Mouse (Mus musculus) liver (tissue): ENCODE data around the gene Cobll1.

Source experiments
- DNase-seq: peaks from one replicate; pipeline ENCODE4 v3.0.0-alpha.2; 2020; ENCODE audit warnings: mixed read lengths

Gene Cobll1

GRCm38 (mm10) chr2:65236644-65237043 lies 2.6 kb downstream of the Cobll1 start:
- no peak for DNase-seq

GRCm38 (mm10) chr2:65232756-65233535 lies 6.3 kb downstream of the Cobll1 start:
- DNase-seq = no peak

DNA sequence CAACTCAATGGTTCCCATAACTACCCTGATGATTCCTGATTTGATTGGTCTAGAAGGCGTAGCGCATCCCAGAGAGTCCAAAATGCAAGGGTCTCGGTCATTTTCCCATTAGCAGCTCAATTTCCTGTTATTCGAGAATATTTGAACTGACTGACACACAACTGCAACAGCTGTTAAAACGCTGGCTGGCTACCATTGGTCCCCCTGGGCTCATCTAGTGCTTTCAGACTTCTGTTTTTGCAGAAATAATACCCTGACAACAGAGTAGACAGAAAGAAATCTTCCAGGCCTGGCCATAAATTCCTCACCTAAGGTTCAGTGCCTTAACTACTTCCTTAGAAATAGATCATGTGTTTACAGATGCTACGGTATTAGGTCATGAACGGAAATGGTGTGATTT lies 10.8 kb downstream of the Cobll1 start:
- no peak for DNase-seq

DNA sequence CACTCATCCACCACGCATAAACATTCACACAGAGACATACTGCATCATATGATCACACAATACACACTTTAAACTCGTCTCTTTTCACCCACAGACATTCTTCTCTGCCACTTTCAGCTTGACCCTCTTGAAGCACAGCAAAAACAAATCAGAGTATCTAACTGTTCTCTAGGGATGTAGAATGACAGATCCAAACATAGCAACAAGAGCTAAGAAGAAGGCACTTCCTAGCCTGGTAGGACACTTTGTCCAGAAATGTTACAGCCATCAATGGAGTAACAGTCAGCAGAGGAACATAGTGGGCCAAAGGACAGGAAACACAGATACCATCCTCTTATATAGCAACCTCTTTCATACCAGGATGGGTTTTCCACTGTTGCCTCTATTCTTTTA lies 11.3 kb downstream of the Cobll1 start:
- DNase-seq = no peak

DNA sequence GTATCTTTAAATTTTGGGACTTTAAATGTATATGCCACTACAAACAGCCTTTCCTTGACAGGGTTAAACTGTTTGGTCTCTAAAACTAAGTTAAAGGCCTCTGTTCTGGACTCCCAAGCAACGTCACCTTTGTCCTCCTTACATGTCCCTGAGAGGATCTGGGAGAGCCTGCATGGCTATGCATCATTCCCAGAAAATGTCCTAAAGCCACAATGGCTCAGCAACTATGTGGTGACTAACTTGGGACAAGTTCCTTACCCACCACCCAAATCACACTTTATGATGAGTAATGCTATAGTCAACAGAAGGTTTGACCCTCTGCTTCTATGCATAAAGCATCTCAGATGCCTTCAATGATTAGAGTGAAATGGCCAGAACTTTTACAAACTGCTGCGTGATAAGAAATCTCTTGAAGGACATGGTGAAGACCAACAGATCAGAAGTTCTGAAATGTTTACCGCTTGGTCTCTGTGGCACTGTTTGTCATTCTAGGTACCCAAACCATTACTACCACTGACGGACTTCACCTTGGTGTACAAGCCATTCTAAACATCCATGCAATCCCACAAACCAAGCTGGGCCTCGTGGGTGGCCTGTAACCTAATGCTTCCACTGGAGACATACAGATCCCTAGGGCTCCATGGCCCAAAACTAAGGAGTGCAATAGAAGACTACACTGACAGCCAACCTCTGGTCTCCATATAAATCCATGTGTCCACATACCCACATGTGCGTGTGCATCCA lies 11.9 kb downstream of the Cobll1 start:
- DNase-seq = no peak

DNA sequence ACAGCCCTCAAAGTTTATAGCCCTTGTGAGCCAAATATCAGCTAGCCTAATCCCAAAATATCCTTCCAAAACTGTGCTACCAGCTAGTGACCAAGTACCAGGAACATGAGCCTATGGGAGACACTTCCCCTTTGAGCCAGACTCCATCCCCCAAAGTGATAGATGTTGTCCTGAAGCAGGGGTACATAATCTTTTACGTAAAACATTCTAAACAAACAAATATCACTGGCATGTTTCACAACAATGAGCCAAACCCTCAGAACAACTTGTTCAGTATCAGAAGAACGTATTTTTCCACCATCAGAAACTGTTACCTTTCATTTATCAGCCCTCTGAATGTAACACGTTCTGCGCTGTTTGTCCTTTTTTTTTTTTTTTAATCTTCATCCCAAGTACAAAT lies 12.7 kb downstream of the Cobll1 start:
- no peak for DNase-seq

- DNase-seq = no peak
These were observed 15.1 kb downstream of the Cobll1 start for GRCm38 (mm10) chr2:65223956-65224735.

DNA sequence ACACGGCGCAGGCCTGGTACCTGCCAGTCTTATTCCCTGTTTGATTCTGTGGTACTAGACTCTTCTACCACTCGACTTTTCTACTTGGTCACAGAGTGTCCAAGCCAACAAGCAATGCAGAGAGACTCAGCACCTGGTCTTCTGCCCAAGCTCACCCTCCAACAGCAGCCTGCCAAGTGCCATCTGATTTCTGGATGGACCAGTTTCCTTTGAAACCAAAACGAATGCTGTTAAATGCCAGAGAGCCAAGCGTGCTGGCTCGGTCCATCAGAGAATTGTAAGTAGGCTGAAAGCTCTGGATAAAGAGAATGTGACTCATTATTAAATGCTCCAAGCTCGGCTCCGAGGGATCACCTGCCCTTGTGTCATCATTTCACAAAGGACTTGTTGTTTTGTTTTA lies 16.2 kb downstream of the Cobll1 start:
- DNase-seq = no peak

DNA sequence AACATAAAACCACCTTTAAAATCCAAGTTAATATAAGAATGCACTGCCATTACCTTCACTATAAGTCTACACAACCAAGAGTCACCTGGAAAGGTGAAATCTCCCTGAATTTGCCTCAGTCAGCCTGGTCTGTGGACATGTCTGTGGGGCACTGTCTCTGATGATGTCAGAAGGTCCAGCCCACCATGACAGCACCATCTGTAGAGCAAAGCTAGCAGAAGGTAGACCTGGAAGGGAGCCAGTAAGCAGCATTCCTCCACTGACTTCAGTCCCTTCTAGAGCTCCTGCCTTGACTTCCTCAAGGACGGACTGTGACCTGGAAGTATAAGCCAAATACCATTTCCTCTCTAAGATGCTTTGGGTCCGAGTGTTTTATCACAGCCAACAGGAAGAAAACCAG lies 17.6 kb downstream of the Cobll1 start:
- DNase-seq = no peak

GRCm38 (mm10) chr2:65220563-65220962 lies 18.6 kb downstream of the Cobll1 start:
- no peak for DNase-seq

DNA sequence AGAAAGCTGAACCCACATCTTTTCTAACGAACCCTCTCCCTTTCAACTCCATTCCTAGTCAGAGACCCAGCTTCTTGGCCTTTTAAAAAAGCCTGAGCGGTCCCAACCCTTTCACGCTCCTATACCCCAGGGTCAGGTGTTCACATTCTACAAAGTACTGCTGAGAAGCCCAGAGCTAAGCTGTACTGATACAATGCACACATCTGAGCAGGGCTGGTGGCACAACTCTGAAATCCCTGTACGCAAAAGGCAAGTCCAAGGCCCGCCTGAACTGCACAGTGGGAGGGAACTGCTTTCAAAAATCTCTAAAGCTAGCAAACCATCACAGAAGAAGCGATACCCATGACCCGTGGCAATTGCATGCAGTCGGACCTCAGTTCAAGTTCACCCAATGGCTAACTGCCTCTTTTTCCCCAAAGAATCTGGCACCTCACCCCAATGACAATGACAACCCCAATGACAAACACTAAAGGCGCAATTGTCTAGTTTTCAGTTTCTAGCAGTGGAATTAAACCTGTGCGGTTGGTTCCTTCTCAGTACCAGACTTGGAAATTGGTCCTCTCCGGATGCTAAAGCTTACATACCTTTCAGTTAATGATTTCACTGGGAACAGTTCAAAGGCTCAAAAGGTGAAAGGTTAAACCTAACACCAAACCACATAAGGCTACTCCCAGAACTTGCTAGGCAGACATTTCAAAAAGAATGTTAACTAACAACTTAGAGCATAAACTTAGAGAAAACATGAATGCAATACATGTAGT lies 19.6 kb downstream of the Cobll1 start:
- DNase-seq = no peak

- DNase-seq = no peak
These were observed 20.9 kb downstream of the Cobll1 start for GRCm38 (mm10) chr2:65218318-65218717.

DNA sequence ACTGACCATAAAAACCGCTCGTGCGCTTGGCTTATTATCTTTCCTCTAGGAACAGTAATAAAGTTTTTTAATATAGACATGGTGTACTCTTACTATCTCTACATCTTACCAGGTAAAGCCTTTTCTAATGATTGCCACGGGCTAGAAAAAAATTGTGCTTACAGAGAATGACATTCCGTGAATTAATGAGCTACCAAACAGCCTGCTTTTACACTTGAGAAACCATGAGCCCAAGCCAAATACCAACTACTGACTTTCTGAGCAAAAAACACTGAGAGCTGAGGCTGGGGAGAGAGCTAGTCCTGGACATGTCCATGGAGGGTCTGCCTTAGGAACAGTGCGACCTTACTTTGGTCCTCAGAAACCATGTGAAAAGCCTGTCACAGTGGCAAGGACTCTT lies 21.5 kb downstream of the Cobll1 start:
- no peak for DNase-seq

- no peak for DNase-seq
These were observed 23.0 kb downstream of the Cobll1 start for GRCm38 (mm10) chr2:65216163-65216562.

DNA sequence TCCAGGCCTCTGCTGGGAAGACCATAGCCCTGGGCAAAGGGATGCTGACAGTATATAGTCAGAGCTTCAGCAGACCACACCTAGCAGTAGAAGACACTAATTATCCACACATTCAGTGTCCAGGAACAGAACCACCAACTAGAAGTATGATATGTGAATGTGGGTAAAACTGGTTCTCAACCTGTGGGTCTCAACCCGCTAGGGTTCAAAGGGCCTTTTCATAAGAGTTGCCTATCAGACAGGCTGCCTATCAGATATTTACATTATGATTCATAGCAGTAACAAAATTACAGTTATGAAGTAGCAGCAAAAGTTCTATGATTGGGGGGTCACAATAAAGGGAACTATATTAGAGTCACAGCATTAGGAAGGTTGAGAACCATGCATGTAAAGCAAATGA lies 24.6 kb downstream of the Cobll1 start:
- DNase-seq = no peak

GRCm38 (mm10) chr2:65213675-65214074 lies 25.5 kb downstream of the Cobll1 start:
- DNase-seq = no peak

DNA sequence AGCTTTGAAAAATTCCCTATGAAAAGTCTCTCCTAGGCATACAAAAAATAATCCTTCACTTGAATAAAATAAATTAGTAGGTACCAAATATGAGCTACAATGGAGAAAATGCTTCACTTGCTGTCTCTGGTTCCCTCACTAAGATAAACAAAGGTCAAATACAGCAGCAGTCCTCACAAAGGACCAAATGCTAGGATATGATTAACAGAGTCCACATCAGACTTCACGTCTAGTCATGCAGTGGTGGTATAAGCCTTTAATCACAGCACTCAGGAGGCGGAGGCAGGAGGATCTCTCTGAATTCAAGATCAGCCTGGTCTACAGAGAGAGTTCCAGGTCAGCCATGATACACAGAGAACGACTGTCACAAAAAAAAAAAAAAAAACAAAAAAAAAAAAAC lies 27.6 kb downstream of the Cobll1 start:
- no peak for DNase-seq

DNA sequence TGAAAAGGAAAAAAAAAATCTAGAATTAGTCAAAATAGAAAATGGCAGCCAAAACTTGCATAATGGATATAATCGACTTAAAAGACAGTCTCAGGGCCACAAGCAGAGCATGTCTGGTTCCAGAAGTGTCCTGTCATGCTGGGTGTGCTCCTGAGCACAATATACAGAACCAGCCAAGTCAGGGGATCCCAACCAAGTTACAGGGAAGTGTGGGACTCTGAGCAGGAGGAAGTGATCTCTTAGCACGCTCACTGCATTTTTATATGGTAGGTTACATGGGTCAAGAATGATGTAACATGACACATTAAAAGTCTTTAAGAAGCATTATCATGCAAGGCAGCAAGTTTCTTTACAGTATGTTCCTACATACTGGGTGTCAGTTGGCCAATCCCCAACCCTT lies 31.5 kb downstream of the Cobll1 start:
- no peak for DNase-seq

DNA sequence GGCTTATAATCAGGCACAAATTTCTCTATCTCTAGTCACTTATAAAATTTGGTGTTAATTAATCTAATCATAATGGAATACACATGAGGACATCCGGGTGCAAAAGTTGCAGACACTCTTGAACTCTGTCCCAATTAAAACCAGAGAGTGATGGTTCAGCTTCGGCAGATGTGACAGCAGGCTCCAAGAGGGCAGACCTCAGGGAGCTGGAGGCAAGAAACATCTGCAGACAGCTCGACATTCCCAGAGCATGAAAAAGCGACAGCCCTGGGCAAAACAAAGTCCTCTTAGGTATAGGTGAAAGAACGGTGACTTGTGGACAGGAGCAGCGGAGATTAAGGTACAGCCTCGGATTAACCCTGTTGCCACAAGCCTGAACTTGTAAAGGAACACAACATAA lies 35.5 kb downstream of the Cobll1 start:
- DNase-seq = no peak

DNA sequence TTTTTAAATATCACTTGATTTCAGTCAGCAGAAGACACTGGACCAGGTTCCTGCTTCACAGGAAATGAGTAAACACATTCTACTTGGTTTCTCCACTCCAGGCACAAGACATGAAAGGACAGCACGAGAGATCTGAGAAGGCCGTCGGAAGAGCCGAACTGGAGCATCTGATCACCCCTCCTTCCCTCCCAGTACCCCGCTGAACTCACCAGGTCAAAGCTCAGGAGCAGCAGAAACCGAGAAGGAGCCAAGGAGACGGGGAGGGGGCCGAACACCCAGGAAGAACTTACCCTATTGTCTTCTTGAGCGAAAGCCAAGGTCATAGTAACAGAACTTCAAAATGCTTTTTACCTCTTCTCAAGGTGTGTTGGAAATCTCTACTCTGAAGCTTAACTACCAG lies 39.5 kb downstream of the Cobll1 start:
- no peak for DNase-seq

GRCm38 (mm10) chr2:65198605-65199004 lies 40.6 kb downstream of the Cobll1 start:
- no peak for DNase-seq

DNA sequence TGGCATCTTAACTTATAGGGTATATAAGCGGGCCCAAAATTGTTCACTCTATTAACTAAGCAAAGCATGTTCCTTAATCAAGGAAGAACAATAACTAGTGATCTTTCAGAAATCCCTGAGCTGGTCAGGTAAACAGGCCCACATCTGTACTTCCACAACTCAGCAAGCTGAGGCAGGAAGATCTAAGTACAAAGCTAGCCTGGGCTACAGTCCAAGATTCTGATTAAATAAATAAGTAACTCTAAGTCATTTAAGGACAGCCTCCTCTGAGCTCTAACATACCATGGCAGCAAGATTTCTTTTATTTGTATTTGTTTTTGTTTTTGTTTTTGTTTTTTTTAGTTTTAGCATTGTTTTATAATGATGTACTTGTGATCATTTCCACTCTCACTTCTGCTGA lies 42.2 kb downstream of the Cobll1 start:
- no peak for DNase-seq
